Mouse (Mus musculus) NIH3T3 (cell line): Measurements from ENCODE around the gene Vsig1.

Source experiments
- DNase-seq: peaks from one replicate; pipeline ENCODE4 v3.0.0-alpha.2; 2012; ENCODE audit warnings: low read depth

Gene Vsig1

DNA sequence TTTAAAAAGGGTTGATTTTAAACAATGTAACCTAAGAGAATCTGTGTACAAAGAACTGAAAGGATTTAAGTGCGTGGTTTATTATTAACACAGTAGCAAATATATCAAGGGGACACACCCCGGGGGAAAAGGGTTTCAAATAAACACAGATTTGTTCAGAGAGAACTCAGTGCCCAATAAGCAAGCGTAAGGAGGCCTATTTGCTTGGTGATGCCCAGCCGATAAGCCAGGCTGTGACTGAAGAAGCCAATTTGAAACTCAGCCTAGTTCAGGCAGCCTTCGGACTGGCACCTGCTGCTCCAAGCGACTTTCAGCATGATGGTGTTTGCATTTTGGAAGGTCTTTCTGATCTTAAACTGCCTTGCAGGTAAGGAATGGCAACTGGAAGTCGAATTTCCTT, at the start of gene Vsig1:
TSS of gene Vsig1 (plus strand) at position 249 of the 400 bp plus-strand sequence.
- DNase-seq, result no peak

DNA sequence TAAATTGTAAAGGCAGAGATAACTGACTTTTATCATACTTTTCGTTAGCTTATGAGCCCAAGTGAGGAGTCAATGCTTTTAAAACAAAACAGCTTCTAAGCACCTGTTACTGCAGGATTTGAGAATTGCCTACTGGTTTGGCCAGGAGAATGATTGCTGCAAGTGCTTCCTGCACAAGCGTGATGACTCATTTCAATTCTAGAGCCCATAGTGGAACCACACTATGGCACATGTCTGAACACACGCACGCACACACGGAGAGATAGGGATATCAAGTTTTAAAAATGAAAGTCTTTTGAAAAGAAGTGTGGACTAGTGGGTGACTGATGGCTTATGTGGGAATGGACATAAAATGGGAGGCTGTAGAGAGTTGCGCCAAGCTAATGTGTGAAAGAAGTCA, 44.6 kb upstream of the Vsig1 start:
- no peak for DNase-seq

DNA sequence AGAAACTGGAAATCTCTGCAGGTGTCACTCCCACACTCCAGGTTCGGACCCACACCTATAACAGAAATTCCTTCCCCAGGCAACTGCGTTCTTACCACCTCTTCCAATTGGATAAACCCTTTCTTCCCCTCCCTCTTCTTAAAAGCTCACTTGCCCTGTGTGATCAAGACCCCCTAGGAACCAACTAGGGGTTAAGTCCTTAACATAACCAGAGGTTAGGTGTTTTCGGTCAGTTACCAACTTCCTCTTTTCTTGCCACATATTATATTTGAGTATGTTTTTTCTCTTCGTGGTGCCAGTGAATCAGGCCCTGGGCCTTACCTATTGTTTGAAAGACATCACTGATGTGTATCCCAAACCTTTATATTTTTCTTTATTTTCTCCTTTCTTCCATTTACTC, 44.0 kb upstream of the Vsig1 start:
- DNase-seq, result no peak

DNA sequence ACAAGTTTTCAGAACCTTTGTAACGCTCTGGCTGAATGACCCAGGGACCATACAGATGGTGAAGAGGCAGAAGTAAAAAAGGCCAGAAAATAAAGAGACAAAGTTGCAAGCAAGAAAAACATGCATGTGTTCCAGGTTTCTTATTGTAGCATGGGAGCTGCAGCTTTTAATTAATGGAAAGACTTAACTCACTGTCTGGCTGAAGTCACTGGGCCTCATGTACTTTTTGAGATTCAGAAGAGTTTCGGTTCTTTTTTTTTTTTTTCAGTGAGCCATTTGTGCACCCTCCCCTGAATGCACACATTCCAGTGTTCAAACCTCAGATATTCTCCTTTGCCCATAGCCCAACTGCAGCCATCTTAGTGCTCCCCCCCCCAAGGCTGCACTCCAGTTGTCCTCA, 20.2 kb upstream of the Vsig1 start:
- DNase-seq, result no peak

DNA sequence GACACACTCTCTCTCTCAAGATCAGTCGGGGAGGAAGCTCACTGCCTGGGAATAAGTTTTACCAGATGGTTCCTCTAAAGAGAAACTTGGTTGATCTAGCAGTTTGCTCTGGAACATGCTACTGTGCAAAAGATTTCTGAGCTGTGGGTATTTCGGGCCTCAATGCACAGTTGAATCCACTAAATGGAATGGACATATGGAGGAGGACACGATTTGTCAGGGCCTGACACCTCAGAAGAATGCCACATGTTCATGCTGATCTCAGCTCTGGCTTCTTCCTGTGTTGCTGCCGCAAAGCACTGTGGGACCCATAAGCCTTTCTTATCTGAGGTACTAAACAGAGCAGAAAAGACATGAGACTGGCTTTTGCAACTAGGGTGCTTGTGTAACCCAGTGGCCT, 15.6 kb upstream of the Vsig1 start:
- no peak for DNase-seq

DNA sequence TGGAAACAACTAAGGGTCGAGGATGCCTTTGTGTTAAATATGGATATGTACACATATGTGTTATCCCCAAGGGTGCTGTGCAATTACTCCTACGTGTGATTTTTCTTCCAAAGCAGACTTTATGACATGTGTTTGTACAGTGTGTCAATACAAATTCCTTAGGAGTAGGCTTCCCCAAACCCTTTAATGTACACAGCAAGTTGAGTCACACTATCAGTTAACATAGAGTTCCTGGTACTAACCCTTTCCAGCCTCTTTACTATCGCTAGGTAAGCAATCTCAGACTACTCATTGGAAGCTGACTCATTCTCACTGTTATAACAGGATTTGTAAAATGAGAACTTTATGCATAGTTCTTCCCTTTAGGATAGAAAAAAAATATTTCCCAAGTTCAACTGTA, 3.9 kb upstream of the Vsig1 start:
- DNase-seq, result peak; percentile 6

DNA sequence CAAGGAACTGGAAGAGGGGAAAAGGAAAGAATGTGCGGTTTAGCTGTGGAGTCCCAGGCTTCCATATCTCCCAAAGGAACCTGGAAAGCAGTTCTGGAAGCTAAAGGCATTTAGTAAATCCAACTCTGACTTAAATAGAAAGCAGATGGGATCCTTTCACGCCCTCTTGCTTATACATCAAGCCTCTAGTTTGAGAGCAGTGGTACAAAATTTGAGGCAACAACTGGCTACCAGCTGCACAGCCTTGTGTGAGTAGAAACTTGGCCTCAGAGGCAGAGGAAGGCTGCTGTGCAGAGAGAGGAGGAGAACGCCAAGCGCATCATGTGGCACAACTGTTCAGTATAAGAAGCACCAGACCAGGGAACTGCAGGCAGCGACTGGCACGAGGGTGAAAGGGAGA, 13.9 kb downstream of the Vsig1 start:
- peak; percentile 55 for DNase-seq

DNA sequence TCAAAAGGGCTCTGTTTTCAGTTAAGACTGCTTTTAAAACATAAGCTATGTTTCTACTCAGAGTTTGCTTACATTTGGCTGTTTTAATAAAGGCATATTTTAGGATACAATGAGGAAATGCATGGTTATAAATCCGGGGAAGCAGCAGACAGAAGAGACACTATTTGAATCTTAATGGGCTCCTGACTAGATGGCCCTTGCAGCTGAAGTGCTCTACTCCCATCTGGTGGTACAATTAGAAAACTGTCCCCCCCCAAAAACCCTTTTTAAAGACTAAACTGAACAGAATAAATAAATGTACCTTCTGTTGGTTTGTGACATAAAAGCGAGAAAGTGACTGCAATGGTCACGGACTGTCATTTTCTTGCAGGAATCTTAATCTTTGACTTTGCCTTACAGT, 24.7 kb downstream of the Vsig1 start:
- peak; percentile 49 for DNase-seq

DNA sequence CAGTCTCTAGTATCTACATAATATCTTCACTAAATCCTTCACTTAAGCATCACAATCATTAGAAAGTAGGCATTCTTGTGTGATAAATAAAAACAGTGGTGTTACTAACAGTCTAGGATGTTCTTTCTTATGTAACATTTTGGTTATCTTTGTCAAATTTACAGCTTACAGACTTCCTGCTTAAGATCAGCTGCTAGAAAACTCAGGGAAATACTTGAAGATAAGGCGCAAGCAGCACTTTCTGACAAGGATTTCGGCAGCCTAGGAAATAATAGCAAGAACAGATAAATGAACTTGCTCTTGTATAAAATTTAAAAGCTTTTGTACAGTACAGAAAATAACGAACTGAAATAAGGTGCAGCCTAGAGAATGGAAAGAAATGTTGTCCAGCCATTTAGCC, 25.9 kb downstream of the Vsig1 start:
- DNase-seq, result no peak

DNA sequence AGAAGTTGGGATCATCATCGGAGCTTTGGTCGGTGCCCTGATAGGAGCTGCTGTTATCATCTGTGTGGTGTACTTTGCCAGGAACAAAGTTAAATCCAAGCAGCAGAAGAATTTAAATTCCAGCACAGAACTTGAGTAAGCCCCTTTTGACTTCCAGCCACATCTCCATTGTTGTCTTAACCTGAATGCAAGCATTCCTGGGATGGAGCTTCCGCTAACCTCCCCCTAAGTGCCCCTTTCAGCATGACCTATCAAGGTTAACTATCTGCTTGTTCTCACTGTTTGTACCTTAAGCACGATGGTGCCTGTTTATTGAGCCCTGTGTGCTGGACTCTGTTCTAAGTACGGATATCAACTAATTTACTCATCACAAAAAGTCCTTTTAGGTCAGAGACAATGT, 28.9 kb downstream of the Vsig1 start:
- DNase-seq, result no peak

DNA sequence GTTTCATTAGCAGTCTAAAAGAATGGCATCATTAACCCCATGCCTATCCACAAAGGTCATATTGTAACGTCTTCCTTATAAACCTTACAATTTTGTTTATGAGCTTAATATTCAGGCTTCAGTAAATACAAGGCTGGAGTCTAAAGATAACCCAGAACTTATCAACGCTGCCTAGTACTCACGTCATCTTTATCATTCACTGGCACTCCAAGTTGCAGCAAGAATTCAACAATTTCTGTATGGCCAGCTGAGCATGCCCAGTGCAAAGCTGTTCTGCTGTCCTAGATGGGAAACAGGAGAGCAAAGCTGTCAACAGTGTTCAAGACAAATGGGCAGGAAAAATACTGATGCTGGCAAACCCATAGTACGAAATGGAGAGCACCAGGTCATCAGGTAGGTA, 46.2 kb downstream of the Vsig1 start:
- DNase-seq, result no peak

DNA sequence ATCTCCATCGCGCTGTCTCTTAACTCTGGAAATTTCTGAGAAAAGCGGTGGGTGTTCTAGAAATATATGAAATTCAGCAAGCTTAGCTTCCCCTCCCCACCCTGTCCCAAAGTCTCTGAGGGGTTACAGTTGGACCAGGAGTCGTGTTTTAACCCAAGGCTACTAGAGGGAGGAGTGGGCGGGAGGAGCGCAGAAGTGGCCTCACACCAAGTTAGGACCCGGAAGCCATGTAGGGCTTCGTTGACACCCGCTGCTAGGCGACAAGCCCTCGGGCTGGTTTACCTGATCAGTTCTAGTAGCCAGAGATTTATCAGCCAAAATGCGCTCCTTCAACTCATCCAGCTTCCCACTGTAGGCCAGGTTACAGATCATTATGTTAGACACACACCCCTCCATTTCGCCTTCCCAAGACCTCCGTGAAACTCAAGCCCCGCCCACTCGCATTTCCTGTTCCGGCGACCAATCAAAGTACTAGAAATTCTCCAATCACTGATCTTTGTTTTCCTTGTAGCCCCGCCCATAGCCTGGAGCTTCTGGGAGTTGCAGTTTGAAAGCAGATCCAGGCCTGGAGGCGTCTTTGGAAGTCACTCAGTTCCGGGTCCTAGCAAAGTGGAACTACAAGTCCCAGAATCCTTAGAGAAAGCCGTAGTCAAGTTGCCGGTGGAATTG, 49.0 kb downstream of the Vsig1 start, which contains the start of the genes Psmd10 and Atg4a:
TSS of gene Psmd10 (minus strand) at position 457 of the 669 bp plus-strand sequence.
TSS of gene Atg4a (plus strand) at position 636 of the 669 bp plus-strand sequence.
- DNase-seq, result peak; percentile 95

DNA sequence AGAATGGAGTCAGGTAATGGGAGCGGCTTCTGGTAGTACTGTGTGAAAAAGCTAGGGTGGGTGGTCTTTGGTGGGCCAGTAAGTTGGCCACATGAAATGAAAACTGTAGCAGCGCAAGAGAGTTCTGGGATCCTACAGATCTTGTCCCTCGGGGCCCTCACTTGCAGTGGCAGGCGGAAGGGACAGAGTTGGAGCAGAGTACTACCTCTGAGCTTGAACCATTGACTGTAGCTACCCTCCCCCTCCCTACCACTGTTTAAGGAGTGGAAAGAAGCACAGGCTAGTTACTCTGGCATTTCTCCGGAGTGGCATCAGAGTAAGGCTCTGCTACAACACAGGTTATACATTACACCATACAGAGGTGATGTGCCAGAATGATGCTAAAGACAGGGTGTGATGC, 49.6 kb downstream of the Vsig1 start:
- DNase-seq, result no peak

DNA sequence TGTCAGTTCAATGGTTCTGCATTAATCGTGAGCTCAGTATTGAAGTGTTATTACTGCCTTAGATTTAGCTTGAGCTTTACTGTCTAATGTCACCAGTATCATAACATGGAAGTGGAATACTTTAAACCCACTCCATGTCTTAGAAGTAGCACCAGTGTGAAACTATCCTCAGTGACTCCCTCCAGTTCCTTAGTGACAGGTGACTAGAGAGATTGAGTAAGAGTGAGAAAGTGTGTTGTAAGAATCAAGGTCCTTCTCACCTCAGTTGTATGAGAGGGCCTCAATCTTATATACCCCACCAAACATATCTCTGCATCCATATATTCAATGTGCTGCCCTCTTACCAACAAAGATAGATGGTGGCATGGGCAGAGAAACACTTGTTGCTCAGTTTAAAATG, 71.5 kb downstream of the Vsig1 start:
- DNase-seq, result no peak

DNA sequence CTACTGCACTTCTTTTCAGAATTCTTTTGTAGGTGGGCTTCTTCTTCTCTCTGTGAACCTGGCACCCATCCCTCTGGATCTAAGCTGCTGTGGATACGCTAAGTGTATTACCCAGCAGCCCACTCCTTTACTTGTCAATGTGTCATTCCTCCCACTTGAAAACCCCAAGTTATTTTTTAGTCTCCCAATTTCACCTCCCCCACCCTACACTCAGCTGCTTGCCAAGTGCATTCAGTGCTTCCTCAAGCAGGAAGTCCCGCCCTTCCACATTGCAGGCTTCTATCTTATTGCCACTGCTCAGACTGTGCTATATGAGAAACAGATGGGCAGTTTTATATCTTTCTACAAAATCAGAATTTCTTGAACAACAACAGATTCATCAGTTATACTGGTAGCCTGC, 72.1 kb downstream of the Vsig1 start:
- DNase-seq, result peak; percentile 78

DNA sequence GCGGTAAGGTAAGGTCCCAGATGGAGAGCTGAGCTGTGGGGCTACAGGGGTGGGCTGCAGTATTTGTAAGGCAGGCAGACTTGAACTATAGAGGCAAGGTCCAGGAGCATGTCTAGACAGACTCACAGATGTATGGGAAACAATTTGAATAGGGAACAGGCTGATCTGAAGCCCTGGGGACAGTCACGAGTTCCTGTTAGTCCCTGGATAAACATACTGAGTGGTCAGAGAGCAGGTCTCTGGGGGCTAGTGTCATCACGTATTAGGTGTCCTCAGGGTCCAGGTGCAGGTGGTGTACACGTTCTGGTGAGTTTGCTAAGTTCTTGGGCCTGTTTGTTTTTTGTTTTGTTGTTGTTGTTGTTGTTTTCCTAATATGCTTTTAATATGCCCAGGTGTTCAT, 72.8 kb downstream of the Vsig1 start:
- no peak for DNase-seq

DNA sequence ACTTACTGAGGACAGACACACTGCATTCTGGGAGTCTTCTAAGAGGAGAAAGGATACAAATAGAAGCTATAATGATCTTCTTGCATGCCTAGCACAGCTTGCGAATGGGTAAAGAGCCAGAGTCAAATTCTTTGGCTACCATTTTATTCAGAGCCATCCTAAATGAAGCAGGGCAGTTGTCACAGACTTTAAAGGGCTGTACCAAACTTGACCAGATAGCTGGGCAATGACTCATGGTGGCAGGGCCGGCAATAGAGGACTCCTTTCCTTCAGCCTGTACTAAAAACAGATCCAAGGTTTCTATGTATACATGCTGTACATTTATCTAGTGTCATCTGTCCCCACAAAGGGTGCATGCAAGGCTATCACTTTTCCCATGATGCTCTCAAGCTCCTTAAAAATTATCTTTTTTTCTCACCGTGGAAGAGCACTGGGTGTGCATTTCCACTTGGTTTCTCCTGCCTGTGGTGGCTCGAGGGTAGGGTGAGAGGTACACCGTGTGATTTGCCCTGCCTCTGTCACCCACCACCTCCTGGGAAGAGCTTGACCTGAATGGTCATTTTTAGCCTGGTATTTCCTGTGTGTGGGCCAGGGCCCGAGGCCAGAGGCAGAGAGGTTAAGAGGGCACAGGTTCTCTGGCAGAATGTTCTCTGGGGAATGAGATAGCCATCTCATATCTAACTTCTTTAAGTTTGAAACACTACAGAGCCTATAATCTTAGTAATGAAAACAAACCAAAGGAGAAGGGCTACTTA, 76.0 kb downstream of the Vsig1 start:
- peak; percentile 2 for DNase-seq

DNA sequence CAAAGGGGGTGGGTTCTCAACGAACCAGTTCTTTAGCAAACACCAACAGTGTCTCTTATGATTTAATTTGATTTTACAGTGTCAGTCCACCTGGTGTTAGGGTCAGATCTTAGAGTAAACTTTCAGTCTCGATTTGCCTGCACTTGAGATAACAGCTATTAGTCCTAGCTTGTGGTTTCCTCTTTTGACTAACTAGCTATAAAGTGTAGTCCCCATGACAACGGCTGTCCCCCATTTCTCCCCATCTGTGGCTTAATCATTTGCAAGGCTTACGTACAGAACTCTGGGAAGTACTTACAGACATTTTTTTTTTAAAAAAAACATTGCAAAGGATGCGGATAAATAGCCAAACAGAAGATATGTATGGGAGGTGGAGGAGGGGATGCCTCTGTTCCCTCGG, 77.4 kb downstream of the Vsig1 start:
- DNase-seq, result no peak

DNA sequence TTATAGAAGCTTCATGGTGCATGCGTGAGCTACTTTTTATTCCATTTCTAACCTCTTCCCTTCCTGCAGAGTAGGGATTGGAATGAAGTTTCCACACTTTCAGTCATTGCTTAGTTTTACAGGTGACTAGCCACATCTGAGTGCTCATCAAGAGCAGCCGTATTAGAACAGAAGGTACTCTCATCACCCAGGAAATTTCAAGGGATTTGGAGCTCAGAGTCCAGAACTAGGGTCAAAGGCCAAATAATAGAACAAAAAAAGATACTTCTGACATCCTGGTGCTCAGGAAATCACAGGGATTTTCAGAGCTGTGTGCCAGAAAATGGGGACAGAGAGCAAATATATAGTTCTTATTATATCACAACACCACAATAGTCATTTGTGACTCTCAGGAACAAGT, 77.8 kb downstream of the Vsig1 start:
- no peak for DNase-seq
